Mouse (Mus musculus) bone marrow, adult 2 months (tissue): Measurements from ENCODE around the gene Prdm16.

ENCODE experiments used
- CTCF ChIP-seq: fragments of 200-500 bp; IDR thresholded peaks from 2 replicates; pipeline ENCODE4 v1.5.1; 2011; ENCODE audit warnings: low read length, control low read depth; ENCODE audit not compliant: control insufficient read depth, insufficient read depth
- POLR2A ChIP-seq: fragments of 200-500 bp; IDR thresholded peaks from 2 replicates; pipeline ENCODE4 v1.6.1; 2011; ENCODE audit warnings: low read depth, mild to moderate bottlenecking, control low read depth, low read length, borderline replicate concordance; ENCODE audit not compliant: control insufficient read depth

GRCm38 (mm10) chr4:154652494-154652893 is 15.8 kb upstream of the Prdm16 start:
- no peak for TF ChIP-seq CTCF
- no peak for TF ChIP-seq POLR2A
